Mouse (Mus musculus) embryonic facial prominence, embryonic 12.5 days (tissue): ENCODE results near the gene Mlf1. TPM values are rescaled to one million over a fixed set of nuclear protein-coding genes. Genes with fewer than 3 reads are reported as not detected.

Source experiments
- polyA plus RNA-seq: library from polyadenylated mRNA; unstranded; fragments of >200 nt; fragmentation: Nextera tagmentation; extraction: Ambion mirVana; gene quantifications from 2 replicates; pipeline ENCODE4 v1.2.1, GENCODE M21; 2016

The Mlf1 gene
- polyA plus RNA-seq, 1 experiment from 2014 or later: 28.2 TPM

Other genes with a start within 250 kb of the Mlf1 start
- gene Gm17402, start 1.1 kb downstream of the Mlf1 start, polyA plus RNA-seq: not detected in 2 replicates
- 46.3 and 47.2 TPM in 2 replicates for gene Gfm1, start 56.0 kb downstream of the Mlf1 start, polyA plus RNA-seq
- gene Lxn, start 89.8 kb downstream of the Mlf1 start, polyA plus RNA-seq: 93.1 and 96.6 TPM in 2 replicates
- gene Rarres1, start 141.4 kb downstream of the Mlf1 start, polyA plus RNA-seq: 0.95 and 1.6 TPM in 2 replicates
- gene Mfsd1, start 208.6 kb downstream of the Mlf1 start, polyA plus RNA-seq: 61.6 and 66.0 TPM in 2 replicates